Mouse (Mus musculus) myocyte (in vitro differentiated cells): ENCODE measurements around the gene Olfr1380.

Source experiments
- MAX ChIP-seq: IDR thresholded peaks from one replicate; pipeline ENCODE4 v1.6.1; 2011; ENCODE audit warnings: low read depth, mild to moderate bottlenecking, control low read depth
- POLR2A ChIP-seq: IDR thresholded peaks from one replicate; pipeline ENCODE4 v1.6.1; 2011; ENCODE audit warnings: low read depth, mild to moderate bottlenecking, control low read depth, moderate library complexity; ENCODE audit not compliant: insufficient read length
- TCF12 ChIP-seq: IDR thresholded peaks from one replicate; pipeline ENCODE4 v1.6.1; 2011; ENCODE audit warnings: mild to moderate bottlenecking, control low read depth; ENCODE audit not compliant: poor library complexity, insufficient read depth, severe bottlenecking

GRCm38 (mm10) chr11:49590213-49590612, 33.5 kb downstream of the Olfr1380 start:
- TF ChIP-seq POLR2A (no peak), MAX (no peak), TCF12 (no peak)
